Mouse (Mus musculus) hematopoietic stem cell, adult 5-6 weeks (primary cell): ENCODE results near the gene Edem3. TPM values are rescaled to one million over a fixed set of nuclear protein-coding genes. Genes with fewer than 3 reads are reported as not detected.

Experiments used
- ATAC-seq, 2 experiments: fragments of 125-278 bp in 1 of 2; replicated peaks in 1 of 2; 2 replicates each; pipeline ENCODE4 v1.8.0; 2016 to 2017; ENCODE audit warnings: inconsistent platforms in 2 of 2, mild to moderate bottlenecking in 2 of 2, moderate number of reproducible peaks in 2 of 2, low read depth in 1 of 2, moderate TSS enrichment in 1 of 2; ENCODE audit not compliant: low FRiP score in 2 of 2, poor library complexity in 2 of 2, severe bottlenecking in 2 of 2, insufficient read depth in 1 of 2, low TSS enrichment in 1 of 2
- total RNA-seq: library from RNA; stranded (forward); fragments of 172-1452, 232-1000 nt; gene quantifications from 2 replicates; pipeline ENCODE4 v1.2.3, GENCODE M21; 2017

Gene Edem3
- total RNA-seq, 1 experiment from 2014 or later, result 40.8 TPM

- no peak for ATAC-seq
Measured at GRCm38 (mm10) chr1:151845252-151845832, 90.2 kb downstream of the Edem3 start.

- ATAC-seq, result no peak
Measured at GRCm38 (mm10) chr1:151845926-151846782, 91.0 kb downstream of the Edem3 start.

GRCm38 (mm10) chr1:151848286-151848685, 93.1 kb downstream of the Edem3 start:
- ATAC-seq, result no peak

- no peak for ATAC-seq
Measured at GRCm38 (mm10) chr1:151849993-151850608, 94.9 kb downstream of the Edem3 start.

- ATAC-seq, result no peak
Measured at GRCm38 (mm10) chr1:151851051-151851848, 96.1 kb downstream of the Edem3 start.

- no peak for ATAC-seq
Measured at GRCm38 (mm10) chr1:151851976-151852375, 96.8 kb downstream of the Edem3 start.

- ATAC-seq, result no peak
Measured at GRCm38 (mm10) chr1:151855561-151855960, 100.4 kb downstream of the Edem3 start.

- ATAC-seq, result no peak
Measured at GRCm38 (mm10) chr1:151858474-151858873, 103.3 kb downstream of the Edem3 start.

GRCm38 (mm10) chr1:151861334-151861995, 106.3 kb downstream of the Edem3 start:
- peak in 1 of 2 experiments; percentile 12; a peak in 1 of 4 replicates for ATAC-seq

GRCm38 (mm10) chr1:151862109-151862508, 106.9 kb downstream of the Edem3 start:
- no peak for ATAC-seq

GRCm38 (mm10) chr1:151863135-151863796, 108.1 kb downstream of the Edem3 start:
- ATAC-seq, result no peak

- ATAC-seq, result no peak
Measured at GRCm38 (mm10) chr1:151863797-151864147, 108.6 kb downstream of the Edem3 start.

- no peak for ATAC-seq
Measured at GRCm38 (mm10) chr1:151864326-151864725, 109.2 kb downstream of the Edem3 start.
